Mouse (Mus musculus): ENCODE measurements at regions not wholly inside any gene's neighbourhood (a gene's known extent, or its start where the extent isn't known, plus 50 kb on each side); places are given as distances from the start of the nearest gene placed in this dataset.

DNA sequence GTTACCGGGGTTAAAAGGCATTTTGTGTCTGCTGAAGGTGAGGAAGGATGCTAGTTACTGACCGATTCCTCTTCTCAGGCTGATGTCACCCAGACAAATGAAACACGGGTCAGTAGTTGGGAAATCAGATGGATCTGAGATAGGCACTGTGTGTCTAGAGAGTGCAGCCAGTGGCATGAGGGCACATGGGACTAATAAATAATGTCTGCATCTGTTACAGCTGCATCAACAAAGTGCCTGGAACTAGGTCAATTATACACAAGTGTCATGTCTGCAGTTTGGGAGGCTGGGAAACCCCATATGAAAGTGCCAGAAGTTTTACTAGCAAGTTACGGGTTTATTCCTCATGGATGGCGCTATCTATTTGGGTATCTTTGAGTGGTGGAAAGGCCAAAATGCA, 68.8 kb downstream of the Cxcl12 start:
- WGBS (ENCODE audit: missing documents): 84% methylated on average over 5 of the region's 5 CpGs
- H3K4me3 ChIP-seq (ENCODE audit: inconsistent target): no peak overlapping the region

DNA sequence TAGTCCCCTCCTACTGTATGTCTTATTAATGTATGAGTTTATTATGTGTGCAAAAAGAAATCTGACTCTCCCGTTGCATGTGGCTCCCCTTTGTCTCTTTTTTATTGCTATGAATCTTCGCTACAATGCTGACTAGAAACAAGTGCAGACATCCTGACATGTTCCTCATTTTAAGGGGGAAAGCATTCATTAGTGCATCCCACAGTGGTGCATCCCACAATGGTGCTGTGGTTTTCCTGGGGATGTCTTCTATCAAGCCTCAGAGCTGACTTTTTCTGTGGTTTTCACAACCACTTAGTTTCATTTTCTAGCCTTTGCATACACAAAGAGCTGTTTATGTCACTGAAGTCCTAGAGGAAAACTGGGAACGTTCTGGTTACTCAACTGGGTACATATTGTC, 72.9 kb downstream of the Cxcl12 start:
- no peak overlapping the region for H3K4me3 ChIP-seq (ENCODE audit: inconsistent target)
- no peaks in the 10 kb centered on the region for H3K36me3 ChIP-seq (ENCODE audit: inconsistent target)
- no peak overlapping the region for H3K27ac ChIP-seq
- no peaks in the 10 kb centered on the region for H3K79me2 ChIP-seq (ENCODE audit: inconsistent target)
- 0% methylated on average over 3 of the region's 3 CpGs for WGBS (ENCODE audit: missing documents)

More for the DNA sequence above, 68.8 kb downstream of the Cxcl12 start:
- Histone ChIP-seq H3K36me3 (ENCODE audit: inconsistent target) (no peaks in the 10 kb centered on the region), H3K27ac (no peak overlapping the region), H3K79me2 (ENCODE audit: inconsistent target) (no peaks in the 10 kb centered on the region)

DNA sequence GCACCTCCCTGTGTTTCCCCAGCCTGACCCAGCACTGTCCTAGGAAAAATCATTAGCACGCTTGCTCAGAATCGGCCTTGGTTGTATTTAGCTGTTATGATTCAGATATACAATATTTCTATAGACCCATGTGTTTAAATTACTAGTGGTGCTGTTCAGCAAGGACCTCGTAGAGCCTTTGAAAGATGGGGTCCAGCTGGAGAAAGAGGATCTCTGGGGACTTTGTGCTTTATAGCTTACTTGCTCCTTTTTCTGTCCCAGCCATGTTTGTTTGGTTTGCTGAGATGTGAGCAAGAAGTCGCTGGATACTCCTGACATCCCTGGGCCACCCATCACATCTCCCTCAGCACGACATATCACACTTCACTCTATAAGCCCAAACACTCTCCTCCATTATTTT, 77.1 kb downstream of the Cxcl12 start:
- Histone ChIP-seq H3K36me3 (ENCODE audit: inconsistent target) (no peaks in the 10 kb centered on the region), H3K79me2 (ENCODE audit: inconsistent target) (no peaks in the 10 kb centered on the region), H3K4me3 (ENCODE audit: inconsistent target) (no peak overlapping the region), H3K27ac (no peak overlapping the region)
- 95% methylated on average over 5 of the region's 5 CpGs for WGBS (ENCODE audit: missing documents)

DNA sequence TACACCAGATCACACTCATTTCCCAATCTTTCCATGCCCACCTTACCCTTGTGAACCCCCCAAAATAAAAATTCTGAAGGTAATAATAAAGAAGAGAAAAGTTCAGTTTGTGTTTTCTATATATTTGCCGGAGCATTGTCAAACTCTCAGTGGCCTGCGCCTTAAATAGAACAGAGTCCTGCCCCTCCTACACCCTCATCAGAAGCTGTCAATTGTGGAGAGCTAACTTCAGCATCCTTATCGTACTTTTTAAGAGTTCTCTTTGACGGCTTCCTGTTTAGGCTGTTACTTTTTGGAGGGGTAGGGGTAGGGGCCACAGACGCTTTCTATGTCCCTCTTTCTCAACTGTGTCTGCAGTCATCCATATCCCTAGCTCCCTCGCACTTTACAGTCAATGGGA, 77.5 kb downstream of the Cxcl12 start:
- Histone ChIP-seq H3K4me3 (ENCODE audit: inconsistent target) (no peak overlapping the region), H3K27ac (no peak overlapping the region), H3K36me3 (ENCODE audit: inconsistent target) (no peaks in the 10 kb centered on the region), H3K79me2 (ENCODE audit: inconsistent target) (no peaks in the 10 kb centered on the region)
- 52% methylated on average over 6 of the region's 6 CpGs for WGBS (ENCODE audit: missing documents)

DNA sequence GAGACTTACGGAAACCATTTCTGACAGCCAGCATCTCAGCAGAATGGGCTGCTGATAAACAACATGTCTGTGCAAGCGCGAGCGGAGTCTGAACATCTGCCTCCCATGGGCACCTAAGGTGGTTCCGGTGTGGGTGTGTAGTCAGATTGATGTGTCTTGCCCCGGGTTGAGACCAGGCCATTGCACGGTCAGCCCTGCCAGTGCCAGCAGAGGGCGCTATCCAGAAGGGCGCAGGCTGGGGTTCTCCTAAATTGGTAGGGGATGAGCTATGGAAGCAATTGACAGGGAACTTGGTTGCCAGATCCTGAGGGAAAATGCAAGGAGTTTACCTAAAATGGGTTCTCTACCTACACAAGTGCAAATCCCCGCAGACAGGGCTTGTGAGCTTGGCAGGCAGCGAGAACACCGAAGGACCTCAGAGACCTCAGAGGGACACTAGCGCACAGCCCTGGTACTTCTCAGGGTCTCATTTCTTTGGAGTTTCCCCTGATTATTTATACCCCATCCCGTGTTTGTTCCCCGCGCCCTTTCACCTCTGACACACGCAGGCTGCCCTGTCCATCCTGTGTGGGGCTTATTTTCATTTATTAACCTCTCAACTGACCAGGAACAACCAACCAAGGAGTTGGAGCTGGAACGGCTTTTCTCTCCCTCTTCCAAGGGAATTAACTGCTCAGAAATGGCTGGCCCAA, 81.0 kb downstream of the Cxcl12 start:
- 78% methylated on average over 18 of the region's 18 CpGs for WGBS (ENCODE audit: missing documents)
- Histone ChIP-seq H3K4me3 (ENCODE audit: inconsistent target) (no peak overlapping the region), H3K79me2 (ENCODE audit: inconsistent target) (no peaks in the 10 kb centered on the region), H3K36me3 (ENCODE audit: inconsistent target) (no peaks in the 10 kb centered on the region), H3K27ac (no peak overlapping the region)

DNA sequence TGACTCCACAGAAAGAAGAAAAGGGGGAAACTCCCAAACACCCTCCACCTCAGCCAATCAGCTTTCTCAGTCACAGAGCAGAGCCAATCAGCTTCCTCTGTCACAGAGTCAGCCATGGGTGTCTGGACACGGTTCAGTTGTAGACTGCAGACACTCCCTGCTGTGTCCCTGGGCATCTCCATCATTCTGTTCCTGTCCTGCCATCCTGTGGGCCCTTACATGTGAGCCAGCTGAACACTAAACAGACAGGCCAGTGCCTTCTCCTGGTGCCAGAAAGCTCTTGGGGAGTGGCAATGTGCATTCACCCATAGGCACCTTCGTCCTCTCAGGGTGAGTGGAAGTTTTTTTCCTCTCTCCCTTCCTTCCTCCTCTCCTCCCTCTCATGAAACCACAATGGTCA, 81.7 kb downstream of the Cxcl12 start:
- Histone ChIP-seq H3K4me3 (ENCODE audit: inconsistent target) (no peak overlapping the region), H3K79me2 (ENCODE audit: inconsistent target) (no peaks in the 10 kb centered on the region), H3K36me3 (ENCODE audit: inconsistent target) (no peaks in the 10 kb centered on the region), H3K27ac (no peak overlapping the region)
- WGBS (ENCODE audit: missing documents): 20% methylated on average over 2 of the region's 2 CpGs

DNA sequence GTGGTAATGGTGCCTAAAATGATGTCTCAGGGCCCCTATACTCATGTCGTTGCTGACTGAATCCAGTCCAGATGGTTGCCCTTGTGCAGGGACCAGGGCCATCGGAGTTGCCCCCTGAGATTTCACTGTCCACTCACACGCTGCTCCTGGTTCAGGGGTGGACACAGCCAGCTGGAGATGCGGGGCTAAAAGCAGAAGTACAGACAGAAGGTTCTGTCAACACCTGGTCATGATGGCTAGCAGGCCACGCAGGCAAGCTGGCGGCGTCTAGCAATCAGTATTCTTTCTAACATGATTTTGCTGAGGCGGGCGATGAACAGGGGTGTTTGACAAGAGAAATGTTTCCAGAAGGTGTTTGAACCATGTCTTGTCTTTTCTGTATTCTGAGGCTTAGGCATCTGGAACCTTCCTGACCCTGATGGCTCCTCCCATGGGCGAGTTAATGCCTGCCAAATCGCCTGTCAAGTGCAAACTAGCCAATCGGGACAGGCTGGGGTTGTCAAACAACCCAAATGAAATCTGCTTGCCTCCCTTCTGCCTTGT, 83.1 kb downstream of the Cxcl12 start:
- Histone ChIP-seq H3K79me2 (ENCODE audit: inconsistent target) (no peaks in the 10 kb centered on the region), H3K4me3 (ENCODE audit: inconsistent target) (no peak overlapping the region), H3K27ac (no peak overlapping the region), H3K36me3 (ENCODE audit: inconsistent target) (no peaks in the 10 kb centered on the region)
- 76% methylated on average over 11 of the region's 12 CpGs for WGBS (ENCODE audit: missing documents)

DNA sequence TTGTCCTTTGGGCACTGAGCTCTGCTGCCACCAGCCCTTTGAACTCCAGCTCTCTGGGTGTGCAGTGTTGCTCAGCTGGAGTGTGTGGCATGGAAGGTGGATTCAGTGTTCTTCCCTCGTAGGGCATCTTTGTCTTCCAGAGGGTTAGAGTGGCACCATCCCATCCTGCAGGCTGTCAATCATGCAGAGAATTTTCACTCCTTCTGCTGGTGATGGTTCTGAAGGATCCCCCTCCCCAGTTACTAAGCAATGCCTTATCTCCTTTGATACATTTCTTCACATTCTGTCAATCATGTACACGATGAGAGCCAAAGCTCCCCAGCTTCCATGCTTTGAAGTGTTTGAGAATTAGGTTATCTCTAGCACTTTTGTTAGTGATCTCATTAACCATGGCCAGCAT, 84.0 kb downstream of the Cxcl12 start:
- Histone ChIP-seq H3K4me3 (ENCODE audit: inconsistent target) (no peak overlapping the region), H3K27ac (no peak overlapping the region), H3K79me2 (ENCODE audit: inconsistent target) (no peaks in the 10 kb centered on the region), H3K36me3 (ENCODE audit: inconsistent target) (no peaks in the 10 kb centered on the region)
- WGBS (ENCODE audit: missing documents): 96% methylated on average over 2 of the region's 2 CpGs

DNA sequence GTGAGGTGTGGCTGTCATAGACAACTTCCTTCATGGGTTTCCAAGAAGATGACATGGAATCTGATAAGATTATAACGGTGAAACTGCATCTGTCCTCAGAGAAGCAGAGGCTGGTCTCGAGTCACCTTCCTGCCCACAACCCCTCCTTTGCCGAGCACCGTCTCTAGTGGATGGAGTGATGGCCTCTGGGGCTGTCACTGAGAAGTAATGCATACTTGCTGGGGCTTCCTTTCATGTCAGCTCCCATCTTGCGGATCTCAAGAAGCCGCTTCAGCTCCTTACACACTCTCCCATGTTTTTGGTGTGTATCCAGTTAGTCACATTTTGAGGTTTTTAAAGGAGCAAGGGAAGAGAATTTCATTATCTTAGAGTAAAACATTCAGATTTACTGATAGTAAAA, 84.7 kb downstream of the Cxcl12 start:
- Histone ChIP-seq H3K27ac (no peak overlapping the region), H3K36me3 (ENCODE audit: inconsistent target) (no peaks in the 10 kb centered on the region), H3K79me2 (ENCODE audit: inconsistent target) (no peaks in the 10 kb centered on the region), H3K4me3 (ENCODE audit: inconsistent target) (no peak overlapping the region)
- 84% methylated on average over 6 of the region's 6 CpGs for WGBS (ENCODE audit: missing documents)

DNA sequence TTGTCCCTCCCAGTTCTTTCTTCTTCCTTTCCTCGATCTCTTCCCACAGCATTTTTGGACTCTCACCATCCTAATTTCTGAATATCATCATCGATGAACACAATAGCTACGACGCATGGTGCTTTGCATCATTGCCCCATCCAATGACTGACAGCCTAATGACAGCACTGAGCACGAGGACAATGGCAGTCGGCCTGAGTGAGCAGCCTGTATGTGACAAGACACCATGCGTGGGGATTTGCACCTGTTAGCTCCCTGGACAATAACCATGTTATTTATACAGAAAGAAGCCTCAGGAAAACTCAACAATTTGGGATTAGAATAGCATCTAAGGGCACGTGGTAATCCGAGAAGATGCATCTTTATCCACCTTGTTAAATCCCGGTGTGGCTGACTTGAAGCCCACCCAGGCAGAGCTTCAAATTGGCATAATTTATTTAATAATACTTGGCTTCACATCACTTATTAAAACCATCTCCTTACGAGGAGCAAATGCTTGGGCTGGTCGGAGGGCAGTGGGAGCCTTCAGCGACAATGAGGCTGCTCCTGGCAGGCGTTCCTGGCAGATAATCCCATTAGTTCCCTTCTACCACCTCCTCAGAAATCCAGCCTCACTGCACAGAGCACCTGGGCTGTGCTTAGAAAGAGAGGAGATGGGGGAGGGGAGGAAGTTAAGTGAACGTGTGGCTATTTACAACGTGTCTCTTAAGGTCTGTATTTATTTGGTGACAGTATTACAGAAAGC, 85.4 kb downstream of the Cxcl12 start:
- no peaks in the 10 kb centered on the region for H3K79me2 ChIP-seq (ENCODE audit: inconsistent target)
- WGBS (ENCODE audit: missing documents): 82% methylated on average over 16 of the region's 16 CpGs

DNA sequence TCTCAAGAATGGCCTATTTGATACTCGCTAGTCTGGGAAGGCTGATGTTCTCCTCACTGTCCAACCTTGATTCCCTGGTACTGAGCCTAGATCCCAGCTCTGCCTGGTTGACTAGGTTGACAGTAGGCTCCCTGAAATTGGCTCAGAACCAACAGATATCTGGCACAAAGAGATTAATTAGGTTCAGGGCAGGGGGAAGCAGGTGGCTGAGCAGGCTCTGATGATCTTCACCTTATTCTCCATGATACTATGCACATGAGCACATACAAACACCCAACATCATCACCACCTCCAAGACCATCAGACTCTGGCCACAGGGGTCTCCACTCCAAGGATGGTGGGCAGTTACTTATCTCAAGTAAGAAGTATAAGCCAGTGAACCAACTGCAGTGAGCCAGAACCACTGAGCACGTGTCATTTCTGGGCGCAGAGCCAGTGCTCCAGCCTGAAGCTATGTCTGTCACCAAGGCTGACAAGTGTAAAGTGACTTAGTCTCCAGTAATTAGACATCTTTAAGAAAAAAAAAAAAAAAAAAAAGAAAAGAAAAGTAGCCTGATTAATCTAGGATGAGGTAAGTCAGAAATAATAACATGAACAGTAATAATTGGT, 86.4 kb downstream of the Cxcl12 start:
- Histone ChIP-seq H3K79me2 (ENCODE audit: inconsistent target) (no peaks in the 10 kb centered on the region), H3K36me3 (ENCODE audit: inconsistent target) (no peaks in the 10 kb centered on the region)
- WGBS (ENCODE audit: missing documents): 46% methylated on average over 3 of the region's 3 CpGs

More for the DNA sequence above, 85.4 kb downstream of the Cxcl12 start:
- no peak overlapping the region for H3K27ac ChIP-seq
- no peak overlapping the region for H3K4me3 ChIP-seq (ENCODE audit: inconsistent target)
- no peaks in the 10 kb centered on the region for H3K36me3 ChIP-seq (ENCODE audit: inconsistent target)

DNA sequence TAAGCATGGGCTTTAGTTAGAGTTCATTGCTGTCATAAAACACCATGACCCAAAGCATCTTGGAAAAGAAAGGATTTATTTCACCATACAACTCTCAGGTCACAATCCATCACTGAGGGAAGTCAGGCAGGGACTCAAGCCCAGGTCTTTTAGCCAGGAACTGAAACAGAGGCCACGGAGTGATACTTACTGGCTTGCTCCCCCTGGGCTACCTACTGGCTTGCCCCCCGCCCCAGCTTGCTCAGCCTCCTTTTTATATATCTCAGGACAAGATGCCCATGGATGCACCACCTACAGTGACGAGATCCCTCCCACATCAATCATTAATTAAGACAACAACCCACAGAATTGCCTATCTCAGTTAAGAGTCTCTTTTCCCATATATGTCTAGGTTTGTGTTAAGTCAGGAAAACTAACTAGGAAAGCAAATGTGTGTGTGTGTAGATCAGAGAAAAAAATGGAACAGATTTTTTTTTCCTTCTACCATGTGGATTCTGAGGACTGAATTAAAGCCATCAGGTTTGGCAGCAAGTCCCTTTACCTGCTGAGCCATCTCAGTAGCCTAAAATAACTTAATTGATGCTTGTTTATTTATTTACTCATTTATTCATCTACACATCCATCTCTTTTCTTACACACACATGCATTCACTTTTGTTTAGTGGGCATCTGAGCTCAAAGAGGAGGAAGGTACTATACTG, 87.2 kb downstream of the Cxcl12 start:
- Histone ChIP-seq H3K79me2 (ENCODE audit: inconsistent target) (no peaks in the 10 kb centered on the region), H3K36me3 (ENCODE audit: inconsistent target) (no peaks in the 10 kb centered on the region), H3K27ac (no peak overlapping the region), H3K4me3 (ENCODE audit: inconsistent target) (no peak overlapping the region)
- 94% methylated on average over 3 of the region's 3 CpGs for WGBS (ENCODE audit: missing documents)

More for the DNA sequence above, 86.4 kb downstream of the Cxcl12 start:
- Histone ChIP-seq H3K4me3 (ENCODE audit: inconsistent target) (no peak overlapping the region), H3K27ac (no peak overlapping the region)

DNA sequence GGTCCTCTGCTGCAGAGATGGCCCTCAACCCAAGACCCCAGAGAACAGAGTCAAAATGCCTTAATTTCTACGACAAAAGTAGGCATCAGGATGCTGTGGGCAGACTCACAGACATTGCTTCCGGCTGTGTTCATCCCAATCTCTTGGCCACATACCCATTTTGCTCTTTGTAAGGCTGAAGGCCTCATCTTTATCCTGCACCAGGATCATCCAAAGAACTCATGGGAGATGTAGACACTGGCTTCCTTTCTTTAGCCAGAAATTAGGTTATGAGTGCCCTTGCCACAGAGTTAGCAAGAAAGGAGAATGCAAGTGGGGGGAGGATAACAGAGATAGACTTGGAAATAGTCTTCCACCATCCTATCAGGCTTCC, 87.8 kb downstream of the Cxcl12 start:
- 87% methylated on average over 2 of the region's 2 CpGs for WGBS (ENCODE audit: missing documents)
- no peak overlapping the region for H3K27ac ChIP-seq
- H3K4me3 ChIP-seq (ENCODE audit: inconsistent target): no peak overlapping the region
- H3K36me3 ChIP-seq (ENCODE audit: inconsistent target): no peaks in the 10 kb centered on the region
- no peaks in the 10 kb centered on the region for H3K79me2 ChIP-seq (ENCODE audit: inconsistent target)

DNA sequence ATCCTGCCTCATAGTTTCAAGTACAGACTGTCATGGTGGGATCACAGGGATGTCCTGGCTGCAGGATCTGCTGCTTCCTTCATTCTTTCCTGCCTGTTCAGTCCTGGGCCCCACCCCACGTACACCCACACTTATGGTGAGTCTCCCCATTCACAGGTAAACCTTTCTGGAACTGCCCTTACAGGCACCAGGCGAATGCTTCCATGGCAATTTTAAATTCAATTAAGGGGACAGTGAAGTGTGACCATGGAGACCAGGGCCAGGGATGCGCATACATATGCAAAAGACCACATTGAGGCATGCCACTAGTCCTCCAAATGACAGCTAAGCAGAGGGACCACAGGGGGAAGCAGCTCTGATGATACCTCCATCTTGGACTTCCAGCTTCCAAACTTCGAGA, 89.3 kb downstream of the Cxcl12 start:
- WGBS (ENCODE audit: missing documents): 94% methylated on average over 4 of the region's 4 CpGs
- Histone ChIP-seq H3K36me3 (ENCODE audit: inconsistent target) (no peaks in the 10 kb centered on the region), H3K79me2 (ENCODE audit: inconsistent target) (no peaks in the 10 kb centered on the region), H3K4me3 (ENCODE audit: inconsistent target) (no peak overlapping the region), H3K27ac (no peak overlapping the region)
